Mouse (Mus musculus): ENCODE data around the gene Kcnma1. TPM values are rescaled to one million over a fixed set of nuclear protein-coding genes. Genes with fewer than 3 reads are reported as not detected.

Kcnma1 gene
- total and polyA plus RNA-seq, 3 experiments = not detected

DNA sequence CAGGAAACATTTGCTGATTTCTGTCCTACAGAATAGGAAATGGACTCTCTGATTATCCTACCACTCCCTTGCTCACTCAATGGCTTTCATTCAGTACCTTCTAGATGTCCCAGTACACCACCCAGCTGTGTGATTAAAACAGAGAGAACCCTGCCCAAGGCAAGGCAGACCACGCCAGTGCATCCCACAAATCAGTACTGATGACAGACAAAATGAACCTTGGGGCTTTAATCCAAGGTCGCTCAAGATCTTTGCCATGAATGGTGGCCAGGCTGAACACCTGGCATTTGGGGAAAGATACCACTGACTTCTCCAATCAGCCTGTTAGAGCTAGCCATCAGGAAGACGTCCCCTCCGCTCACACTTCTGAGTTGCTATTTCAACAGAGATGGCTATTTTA is 440.2 kb downstream of the Kcnma1 start:
- Histone ChIP-seq H3K27ac (ENCODE audit: control insufficient read depth, low read depth, low read length) (no peak overlapping the region), H3K27me3 (ENCODE audit: control insufficient read depth in 1 of 2, insufficient read depth in 2 of 2, low read length in 2 of 2) (no peaks in the 10 kb centered on the region), H3K9me3 (replicated peaks; ENCODE audit: insufficient read depth, low read length) (no peaks in the 10 kb centered on the region), H3K4me3 (ENCODE audit: control insufficient read depth in 1 of 2, insufficient read depth in 1 of 2, low read depth in 2 of 2, low read length in 2 of 2) (no peak overlapping the region), H3K36me3 (ENCODE audit: control insufficient read depth in 1 of 2, insufficient read depth in 2 of 2, low read length in 2 of 2) (peaks cover 0 to 8% of the 10 kb centered on the region in 2 experiments; a peak in 2 of 4 replicates), H3K79me2 (ENCODE audit: control insufficient read depth, insufficient read depth, low read length, poor library complexity) (no peaks in the 10 kb centered on the region), H3K9ac (ENCODE audit: control insufficient read depth, low read depth, low read length, poor library complexity, severe bottlenecking) (no peak overlapping the region), H3K4me1 (ENCODE audit: control insufficient read depth in 1 of 2, insufficient read depth in 2 of 2, low read length in 2 of 2) (peaks cover 0 to 6% of the 10 kb centered on the region in 2 experiments; a peak in 2 of 4 replicates)
- no peak for DNase-seq (ENCODE audit: low read depth, low spot score)
- TF ChIP-seq MYC (IDR thresholded peaks at IDR 0.05; ENCODE audit: low read depth, low read length) = no peak
- TF ChIP-seq ZKSCAN1 (IDR thresholded peaks at IDR 0.05; ENCODE audit: low read depth, low read length) = no peak
- no peak for TF ChIP-seq ZMIZ1 (IDR thresholded peaks at IDR 0.05; ENCODE audit: low read depth, low read length)
- TF ChIP-seq SMC3 (IDR thresholded peaks at IDR 0.05; ENCODE audit: low read depth, low read length) = no peak
- TF ChIP-seq USF2 (IDR thresholded peaks at IDR 0.05; ENCODE audit: borderline replicate concordance in 1 of 2, insufficient read depth in 1 of 2, low read depth in 1 of 2, low read length in 2 of 2) = no peak
- TF ChIP-seq HCFC1 (IDR thresholded peaks at IDR 0.05; ENCODE audit: low read depth, low read length) = no peak
- TF ChIP-seq GATA1 (IDR thresholded peaks at IDR 0.05; ENCODE audit: low read depth, low read length) = no peak
- TF ChIP-seq MAZ (IDR thresholded peaks at IDR 0.05; ENCODE audit: low read depth, low read length) = no peak
- TF ChIP-seq MYB (IDR thresholded peaks at IDR 0.05; ENCODE audit: low read depth, low read length) = no peak
- TF ChIP-seq POLR2A (IDR thresholded peaks at IDR 0.05; ENCODE audit: control insufficient read depth in 1 of 2, insufficient read depth in 1 of 2, low read depth in 1 of 2, low read length in 2 of 2, poor library complexity in 1 of 2) = no peak
- no peak for TF ChIP-seq MAX (IDR thresholded peaks at IDR 0.05; ENCODE audit: low read length)
- TF ChIP-seq MXI1 (IDR thresholded peaks at IDR 0.05; ENCODE audit: low read depth, low read length) = no peak

- no peak overlapping the region for H3K27ac ChIP-seq (ENCODE audit: control insufficient read depth, low read depth, low read length)
- no peaks in the 10 kb centered on the region for H3K27me3 ChIP-seq (ENCODE audit: control insufficient read depth in 1 of 2, insufficient read depth in 2 of 2, low read length in 2 of 2)
- 0 out of 2 replicates have a peak, but pooled peaks have one; percentile 43 for TF ChIP-seq TCF12 (IDR thresholded peaks at IDR 0.05; ENCODE audit: low read depth, low read length)
- peak; percentile 38 to 46; a peak in 3 of 4 replicates for TF ChIP-seq EP300 (IDR thresholded peaks at IDR 0.05; ENCODE audit: low read depth in 1 of 2, low read length in 2 of 2)
- TF ChIP-seq MEF2A (IDR thresholded peaks at IDR 0.05; ENCODE audit: extremely low read depth, insufficient replicate concordance, low read depth, low read length, poor library complexity, severe bottlenecking) = no peak
- TF ChIP-seq KAT2A (conservative IDR thresholded peaks at IDR 0.05; ENCODE audit: low read depth, low read length) = no peak
- peak; percentile 52 for TF ChIP-seq GATA1 (IDR thresholded peaks at IDR 0.05; ENCODE audit: low read depth, low read length)
- TF ChIP-seq E2F4 (IDR thresholded peaks at IDR 0.05; ENCODE audit: borderline replicate concordance, low read depth, low read length) = no peak
- TF ChIP-seq MYB (IDR thresholded peaks at IDR 0.05; ENCODE audit: low read depth, low read length) = no peak
- no peak for TF ChIP-seq ZMIZ1 (IDR thresholded peaks at IDR 0.05; ENCODE audit: low read depth, low read length)
- no peak for TF ChIP-seq MAX (IDR thresholded peaks at IDR 0.05; ENCODE audit: low read length)
- peak; percentile 66; the same call in 1 of the 2 replicates for TF ChIP-seq JUND (IDR thresholded peaks at IDR 0.05; ENCODE audit: low read depth, low read length)
- TF ChIP-seq ZKSCAN1 (IDR thresholded peaks at IDR 0.05; ENCODE audit: low read depth, low read length) = no peak
- no peak for TF ChIP-seq HCFC1 (IDR thresholded peaks at IDR 0.05; ENCODE audit: low read depth, low read length)
Observed at GRCm38 (mm10) chr14:23573385-23573784, 440.9 kb downstream of the Kcnma1 start.

More at GRCm38 (mm10) chr14:23573385-23573784, 440.9 kb downstream of the Kcnma1 start:
- H3K79me2 ChIP-seq (ENCODE audit: control insufficient read depth, insufficient read depth, low read length, poor library complexity) = no peaks in the 10 kb centered on the region
- peak; percentile 46 for DNase-seq (ENCODE audit: low read depth, low spot score)
- H3K4me3 ChIP-seq (ENCODE audit: control insufficient read depth in 1 of 2, insufficient read depth in 1 of 2, low read depth in 2 of 2, low read length in 2 of 2) = no peak overlapping the region
- H3K9me3 ChIP-seq (replicated peaks; ENCODE audit: insufficient read depth, low read length) = no peaks in the 10 kb centered on the region
- peaks cover 0 to 8% of the 10 kb centered on the region in 2 experiments; a peak in 2 of 4 replicates for H3K36me3 ChIP-seq (ENCODE audit: control insufficient read depth in 1 of 2, insufficient read depth in 2 of 2, low read length in 2 of 2)
- H3K9ac ChIP-seq (ENCODE audit: control insufficient read depth, low read depth, low read length, poor library complexity, severe bottlenecking) = no peak overlapping the region
- peaks cover 0 to 6% of the 10 kb centered on the region in 2 experiments; a peak in 2 of 4 replicates for H3K4me1 ChIP-seq (ENCODE audit: control insufficient read depth in 1 of 2, insufficient read depth in 2 of 2, low read length in 2 of 2)

Data from MEL (cell line).